25 mouse cellular contexts compared by ENCODE assay signal in genomic region chr15:83915376-83915775, GRCm38 (mm10).
DNase-seq lines count a peak whose midpoint lies in the region; ATAC-seq and TF ChIP-seq lines count a peak whose summit lies in the region.
"Had no signal": no experiment of that assay in that cellular context is flagged by ENCODE, and none has a peak within 500 bp of the region (broad histone marks: within the 10 kb centered on the region; RNA-seq: fewer than 3 reads in every experiment).

No protein-coding gene starts in this region.

- TF ChIP-seq CTCF in gastrocnemius, adult 2 months (IDR thresholded peaks at IDR 0.05), result no peak

- H3K4me1 ChIP-seq in megakaryocyte, embryonic 14.5 days, result no peaks in the 10 kb centered on the region
- H3K4me1 ChIP-seq: embryonic facial prominence, embryonic 10.5 days; embryonic facial prominence, embryonic 12.5 days; forebrain, embryonic 10.5 days; forebrain, embryonic 12.5 days had no signal

- no peak for ATAC-seq in megakaryocyte, adult 5-6 weeks (ENCODE audit: poor library complexity, severe bottlenecking)
- 0 out of 2 replicates have a peak, but pooled peaks have one; percentile 46 for ATAC-seq in erythroblast, adult 5-6 weeks (replicated peaks; ENCODE audit: low FRiP score, poor library complexity, severe bottlenecking)
- ATAC-seq: activated CD4-positive, CD25-positive, alpha-beta regulatory T cell, adult 4 months; CD4-positive, CD25-positive, alpha-beta regulatory T cell, adult 4 months; forebrain, embryonic 14.5 days; forebrain, embryonic 16.5 days; Patski had no signal

- no peak overlapping the region for H3K4me3 ChIP-seq in gastrocnemius, adult 2 months
- peak overlapping the region; percentile 33 for H3K4me3 ChIP-seq in megakaryocyte, embryonic 14.5 days (replicated peaks)
- H3K4me3 ChIP-seq: embryonic facial prominence, embryonic 10.5 days; embryonic facial prominence, embryonic 12.5 days; erythroblast, embryonic 14.5 days; forebrain, embryonic 10.5 days; forebrain, embryonic 12.5 days had no signal

- no peaks in the 10 kb centered on the region for H3K27me3 ChIP-seq in megakaryocyte, embryonic 14.5 days (replicated peaks)
- H3K27me3 ChIP-seq: embryonic facial prominence, embryonic 12.5 days; forebrain, embryonic 12.5 days; Patski had no signal

- H3K36me3 ChIP-seq in megakaryocyte, embryonic 14.5 days (replicated peaks; ENCODE audit: low read length), result no peaks in the 10 kb centered on the region
- H3K36me3 ChIP-seq: embryonic facial prominence, embryonic 10.5 days; embryonic facial prominence, embryonic 12.5 days; forebrain, embryonic 10.5 days; forebrain, embryonic 12.5 days; G1E had no signal

- no peak overlapping the region for H3K27ac ChIP-seq in gastrocnemius, adult 2 months
- H3K27ac ChIP-seq: embryonic facial prominence, embryonic 10.5 days; embryonic facial prominence, embryonic 12.5 days; forebrain, embryonic 10.5 days; forebrain, embryonic 12.5 days had no signal

- H3K9me3 ChIP-seq in megakaryocyte, embryonic 14.5 days, result peaks cover 9% of the 10 kb centered on the region
- H3K9me3 ChIP-seq: embryonic facial prominence, embryonic 10.5 days; embryonic facial prominence, embryonic 12.5 days; forebrain, embryonic 10.5 days; forebrain, embryonic 12.5 days had no signal

- peak; percentile 9 for DNase-seq in gastrocnemius, adult 2 months
- DNase-seq in gastrocnemius, postnatal 14 days, result no peak
- DNase-seq: adrenal gland, adult 8-10 months; adrenal gland, postnatal 14 days; adrenal gland, postnatal 36 days; B cell, adult 2 months; cerebellum, adult 11-12 months; cerebellum, adult 2 months; cerebellum, adult 9-10 months; cerebellum, postnatal 10 days; cerebellum, postnatal 25 days had no signal

- intact Hi-C loops in gastrocnemius, adult 2 months (cut with DNase I), result no loop called here
- intact Hi-C loops in gastrocnemius, postnatal 14 days (cut with DNase I; ENCODE audit: low total_unique reads), result no loop called here
